Mouse (Mus musculus) thymus, postnatal 14 days (tissue): ENCODE data around the gene A4gnt.

Experiments
- DNase-seq: peaks from one replicate; pipeline ENCODE4 v3.0.0; 2021

Gene A4gnt

GRCm38 (mm10) chr9:99637227-99637626 is 24.9 kb downstream of the A4gnt start:
- DNase-seq: no peak

GRCm38 (mm10) chr9:99637736-99638135 is 25.4 kb downstream of the A4gnt start:
- DNase-seq: no peak

GRCm38 (mm10) chr9:99639957-99640356 is 27.7 kb downstream of the A4gnt start:
- no peak for DNase-seq

GRCm38 (mm10) chr9:99645416-99645815 is 33.1 kb downstream of the A4gnt start:
- DNase-seq: no peak

- no peak for DNase-seq
Observed at GRCm38 (mm10) chr9:99646102-99646501, 33.8 kb downstream of the A4gnt start.

- DNase-seq: no peak
Observed at GRCm38 (mm10) chr9:99660756-99661155, 48.5 kb downstream of the A4gnt start.

- DNase-seq: no peak
Observed at GRCm38 (mm10) chr9:99661606-99662166, 49.4 kb downstream of the A4gnt start.

- DNase-seq: peak; percentile 44
Observed at GRCm38 (mm10) chr9:99662406-99662805, 50.1 kb downstream of the A4gnt start.

GRCm38 (mm10) chr9:99662887-99663286 is 50.6 kb downstream of the A4gnt start:
- no peak for DNase-seq

- no peak for DNase-seq
Observed at GRCm38 (mm10) chr9:99667596-99667995, 55.3 kb downstream of the A4gnt start.

- no peak for DNase-seq
Observed at GRCm38 (mm10) chr9:99671603-99672002, 59.3 kb downstream of the A4gnt start.
